Mouse (Mus musculus) testis, postnatal 14 days (tissue): ENCODE results near the gene Neo1.
"Not testable (repeated sequence)": the region's sequence is repeated elsewhere in the genome, so short reads cannot be mapped to it uniquely, and the experiment has no call there.

Experiments used
- DNase-seq: peaks from one replicate; pipeline ENCODE4 v3.0.0; 2021; ENCODE audit warnings: low spot score

The Neo1 gene

GRCm38 (mm10) chr9:58989255-58989928, 46.8 kb downstream of the Neo1 start:
- DNase-seq = no peak

- DNase-seq = no peak
These were observed 57.2 kb downstream of the Neo1 start for GRCm38 (mm10) chr9:58979034-58979433.

GRCm38 (mm10) chr9:58971154-58971553, 65.1 kb downstream of the Neo1 start:
- not testable (repeated sequence) for DNase-seq

- no peak for DNase-seq
These were observed 68.9 kb downstream of the Neo1 start for GRCm38 (mm10) chr9:58967371-58967770.

- DNase-seq = no peak
These were observed 80.7 kb downstream of the Neo1 start for GRCm38 (mm10) chr9:58955507-58955906.

- not testable (repeated sequence) for DNase-seq
These were observed 90.3 kb downstream of the Neo1 start for GRCm38 (mm10) chr9:58945910-58946309.

- no peak for DNase-seq
These were observed 101.5 kb downstream of the Neo1 start for GRCm38 (mm10) chr9:58934776-58935175.

GRCm38 (mm10) chr9:58928103-58928502, 108.1 kb downstream of the Neo1 start:
- DNase-seq = no peak

- DNase-seq = no peak
These were observed 133.2 kb downstream of the Neo1 start for GRCm38 (mm10) chr9:58902869-58903585.

- no peak for DNase-seq
These were observed 136.6 kb downstream of the Neo1 start for GRCm38 (mm10) chr9:58899602-58900001.

GRCm38 (mm10) chr9:58891840-58892640, 144.2 kb downstream of the Neo1 start:
- no peak for DNase-seq

- no peak for DNase-seq
These were observed 145.3 kb downstream of the Neo1 start for GRCm38 (mm10) chr9:58890893-58891292.

- DNase-seq = no peak
These were observed 146.3 kb downstream of the Neo1 start for GRCm38 (mm10) chr9:58889782-58890448.

GRCm38 (mm10) chr9:58882686-58883085, 153.6 kb downstream of the Neo1 start:
- DNase-seq = no peak

GRCm38 (mm10) chr9:58879836-58880235, 156.4 kb downstream of the Neo1 start:
- no peak for DNase-seq

- DNase-seq = no peak
These were observed 159.2 kb downstream of the Neo1 start for GRCm38 (mm10) chr9:58876946-58877625.

- DNase-seq = no peak
These were observed 160.8 kb downstream of the Neo1 start for GRCm38 (mm10) chr9:58875439-58875838.

- DNase-seq = no peak
These were observed 161.9 kb downstream of the Neo1 start for GRCm38 (mm10) chr9:58874354-58874753.

GRCm38 (mm10) chr9:58873541-58874324, 162.5 kb downstream of the Neo1 start:
- DNase-seq = no peak

- DNase-seq = no peak
These were observed 165.1 kb downstream of the Neo1 start for GRCm38 (mm10) chr9:58871141-58871540.

- no peak for DNase-seq
These were observed 172.4 kb downstream of the Neo1 start for GRCm38 (mm10) chr9:58863826-58864225.
